Mouse (Mus musculus) ovary, postnatal 10 days (tissue): ENCODE results near the gene Nthl1.
A peak's percentile ranks its signal among the peaks of the same experiment; 100 is the strongest.
"Not testable (repeated sequence)": the region's sequence is repeated elsewhere in the genome, so short reads cannot be mapped to it uniquely, and the experiment has no call there.

Experiments
- DNase-seq: peaks from one replicate; pipeline ENCODE4 v3.0.0; 2022; ENCODE audit warnings: low spot score

Gene Nthl1

DNA sequence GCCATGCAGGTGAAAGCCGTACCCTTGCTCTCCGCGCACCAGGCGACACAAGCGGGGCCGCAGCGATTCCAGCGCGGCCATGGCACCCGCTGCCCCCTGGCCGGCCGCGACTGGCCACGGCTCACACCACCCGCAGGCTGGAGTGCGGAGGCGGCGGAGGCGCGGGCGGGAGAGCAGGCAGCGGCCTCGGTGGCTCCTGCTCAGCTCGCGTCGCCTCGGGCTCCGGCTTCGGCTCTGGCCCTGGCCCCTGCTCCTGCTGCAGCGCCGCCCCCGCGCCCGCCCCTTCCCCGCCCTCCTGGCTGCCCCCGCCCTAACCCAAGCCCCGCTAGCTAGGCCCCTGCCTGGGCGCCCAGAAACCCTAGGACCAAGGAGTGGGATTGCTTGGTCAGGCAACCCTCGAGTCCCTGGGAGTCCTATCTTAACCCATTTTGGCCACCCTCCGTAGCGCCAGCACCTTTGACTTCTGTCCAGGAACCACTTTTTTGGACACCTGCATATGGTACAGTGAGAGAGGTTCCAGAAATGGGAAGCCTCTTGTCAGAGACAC, 17.7 kb downstream of the Nthl1 start, which contains the start of gene Slc9a3r2:
TSS of gene Slc9a3r2 (minus strand) at position 258 of the 547 bp plus-strand sequence.
- DNase-seq = no peak

DNA sequence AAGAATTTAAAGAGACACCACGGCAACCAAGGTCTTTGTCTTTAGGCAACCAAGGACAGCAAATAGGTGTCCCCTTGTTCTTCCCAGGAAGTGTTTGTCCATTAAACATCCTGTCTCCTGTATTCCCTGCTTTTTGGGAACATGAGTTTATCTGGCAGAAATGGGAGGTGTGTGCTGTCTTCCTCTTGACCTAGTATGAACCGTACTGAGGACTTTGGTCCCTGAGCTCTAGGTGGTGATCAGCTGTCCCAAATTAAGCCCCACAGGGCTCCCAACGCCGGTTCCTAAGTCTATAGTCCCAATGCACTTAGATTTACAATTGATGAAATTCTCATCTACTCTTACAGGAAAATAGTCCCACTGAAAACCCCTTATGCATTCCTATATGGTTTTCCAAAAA, 18.3 kb downstream of the Nthl1 start:
- no peak for DNase-seq

- no peak for DNase-seq
Measured at GRCm38 (mm10) chr17:24651835-24652234, 19.4 kb downstream of the Nthl1 start.

- DNase-seq = peak; percentile 67
Measured at GRCm38 (mm10) chr17:24653967-24654710, 21.7 kb downstream of the Nthl1 start.

GRCm38 (mm10) chr17:24654969-24655368, 22.5 kb downstream of the Nthl1 start:
- DNase-seq = no peak

GRCm38 (mm10) chr17:24658017-24658758, 25.7 kb downstream of the Nthl1 start, which contains the start of gene Npw:
Gene Npw (minus strand): TSS chr17:24658457.
- DNase-seq = no peak

DNA sequence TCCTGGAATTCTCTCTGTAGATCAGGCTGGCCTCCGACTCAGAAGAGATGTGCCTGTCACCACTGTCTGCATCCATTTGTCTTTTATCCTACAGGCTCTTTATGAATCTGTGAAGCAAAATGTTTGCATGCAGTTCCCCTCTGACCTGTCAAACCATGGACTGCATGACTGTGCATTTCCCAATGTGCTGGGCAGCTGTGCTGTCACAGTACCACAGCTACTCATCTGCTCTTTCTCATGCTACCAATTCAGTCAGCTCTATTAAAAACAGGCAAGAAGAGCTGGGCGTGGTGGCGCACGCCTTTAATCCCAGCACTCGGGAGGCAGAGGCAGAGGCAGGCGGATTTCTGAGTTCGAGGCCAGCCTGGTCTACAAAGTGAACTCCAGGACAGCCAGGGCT, 34.5 kb downstream of the Nthl1 start:
- DNase-seq = not testable (repeated sequence)

- DNase-seq = no peak
Measured at GRCm38 (mm10) chr17:24667416-24667815, 34.9 kb downstream of the Nthl1 start.

- not testable (repeated sequence) for DNase-seq
Measured at GRCm38 (mm10) chr17:24669214-24669544, 36.7 kb downstream of the Nthl1 start.

DNA sequence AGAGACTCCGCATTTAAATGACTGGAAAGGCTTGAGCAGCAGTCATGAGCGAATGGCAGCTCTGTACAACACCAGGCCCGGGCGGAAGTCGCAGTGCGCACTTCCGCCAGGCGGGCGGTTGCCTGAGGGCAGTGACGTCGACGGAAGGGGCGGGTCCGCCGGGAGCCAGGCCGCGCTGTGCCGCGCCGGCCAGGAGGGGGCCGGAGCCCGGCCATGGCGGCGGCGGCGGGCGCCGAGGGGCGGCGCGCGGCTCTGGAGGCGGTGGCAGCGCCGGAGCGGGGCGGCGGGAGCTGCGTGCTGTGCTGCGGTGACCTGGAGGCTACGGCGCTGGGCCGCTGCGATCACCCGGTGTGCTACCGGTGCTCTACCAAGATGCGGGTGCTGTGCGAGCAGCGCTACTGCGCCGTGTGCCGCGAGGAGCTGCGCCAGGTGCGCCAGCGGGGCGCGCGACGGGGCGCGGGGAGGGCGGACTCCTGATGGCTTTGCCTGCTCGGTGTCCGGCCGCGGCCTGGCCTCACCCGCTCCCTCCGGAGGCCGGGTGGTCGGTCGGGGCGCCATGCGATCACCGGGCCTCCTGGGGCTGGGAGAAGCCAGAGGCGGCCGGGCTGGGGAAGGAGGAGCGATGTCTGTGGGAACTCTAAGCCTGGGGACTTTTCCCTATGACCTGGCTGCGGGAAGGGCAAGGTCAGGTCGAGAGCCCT, 37.2 kb downstream of the Nthl1 start, which contains the start of gene Zfp598:
TSS of gene Zfp598 (plus strand) at position 143 of the 701 bp plus-strand sequence.
- peak; percentile 83 for DNase-seq

DNA sequence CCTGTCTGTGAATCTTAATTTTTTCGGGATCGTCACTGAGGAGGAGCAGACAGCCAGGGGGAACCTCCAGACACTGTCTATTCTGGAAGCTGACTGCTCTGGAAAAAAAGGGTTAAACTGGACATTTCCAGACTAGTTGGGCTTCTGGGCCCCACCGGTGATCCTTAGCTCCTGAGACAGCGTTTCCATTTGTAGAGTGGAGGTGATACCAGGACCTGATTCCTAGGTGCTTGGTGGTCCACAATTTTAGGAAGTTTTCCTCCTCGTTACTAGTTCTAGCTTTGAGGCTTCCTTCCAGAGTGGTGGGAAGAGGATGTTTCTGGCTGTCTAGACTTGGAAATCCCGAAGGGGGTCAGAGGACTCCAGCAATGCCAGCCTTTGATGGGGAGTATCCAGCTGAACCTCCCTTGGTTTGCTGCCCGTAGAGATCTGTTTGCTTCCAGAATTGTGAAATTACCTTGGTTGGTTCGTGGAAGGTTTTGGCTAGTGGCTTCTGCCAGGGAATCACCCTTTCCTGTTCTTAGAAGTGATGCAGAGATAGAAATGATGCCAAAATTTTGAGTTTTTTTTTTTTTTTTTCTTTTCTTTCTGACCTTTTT, 37.9 kb downstream of the Nthl1 start:
- no peak for DNase-seq

DNA sequence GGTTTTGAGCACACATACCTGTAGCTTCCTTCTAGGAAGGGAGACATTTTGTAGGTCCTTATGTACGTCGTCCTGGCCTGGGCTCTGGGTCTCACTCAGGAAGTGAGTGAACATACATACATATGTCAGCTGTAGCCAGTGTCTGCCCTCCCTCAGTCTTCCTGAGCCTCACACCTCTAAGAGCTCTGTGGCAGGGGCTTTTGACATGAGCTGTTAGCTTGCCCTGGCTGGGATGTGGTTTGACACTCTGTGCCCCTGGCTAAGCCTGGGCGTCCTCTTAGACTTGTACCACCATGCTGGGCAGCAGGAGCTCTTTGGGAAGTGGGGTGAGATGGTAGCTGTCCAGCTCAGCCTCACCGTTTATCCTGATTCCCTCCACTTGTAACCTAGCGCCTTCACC, 38.9 kb downstream of the Nthl1 start:
- no peak for DNase-seq

GRCm38 (mm10) chr17:24672141-24672540, 39.7 kb downstream of the Nthl1 start:
- DNase-seq = no peak

- no peak for DNase-seq
Measured at GRCm38 (mm10) chr17:24674277-24674676, 41.8 kb downstream of the Nthl1 start.

DNA sequence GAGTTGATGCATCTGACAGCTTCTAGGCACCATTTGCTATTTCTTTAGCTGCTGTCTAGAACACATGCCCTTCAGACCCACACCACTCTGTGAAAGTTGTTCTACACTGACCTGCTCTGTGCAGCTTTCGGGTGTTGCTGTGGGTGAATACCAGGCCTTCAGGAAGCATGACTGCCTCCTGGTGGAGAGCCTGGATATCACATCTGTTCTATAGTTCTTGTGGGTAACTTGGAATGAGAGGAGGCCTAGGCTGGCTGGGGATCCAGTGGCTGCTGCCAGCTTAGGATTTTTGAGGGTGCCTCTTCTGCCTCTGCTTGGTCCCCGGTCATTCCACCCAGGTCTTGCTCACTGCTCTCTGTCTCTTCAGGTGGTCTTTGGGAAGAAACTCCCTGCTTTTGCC, 43.7 kb downstream of the Nthl1 start:
- DNase-seq = no peak

- DNase-seq = no peak
Measured at GRCm38 (mm10) chr17:24676877-24677276, 44.4 kb downstream of the Nthl1 start.

GRCm38 (mm10) chr17:24677500-24678080, 45.1 kb downstream of the Nthl1 start:
- no peak for DNase-seq

DNA sequence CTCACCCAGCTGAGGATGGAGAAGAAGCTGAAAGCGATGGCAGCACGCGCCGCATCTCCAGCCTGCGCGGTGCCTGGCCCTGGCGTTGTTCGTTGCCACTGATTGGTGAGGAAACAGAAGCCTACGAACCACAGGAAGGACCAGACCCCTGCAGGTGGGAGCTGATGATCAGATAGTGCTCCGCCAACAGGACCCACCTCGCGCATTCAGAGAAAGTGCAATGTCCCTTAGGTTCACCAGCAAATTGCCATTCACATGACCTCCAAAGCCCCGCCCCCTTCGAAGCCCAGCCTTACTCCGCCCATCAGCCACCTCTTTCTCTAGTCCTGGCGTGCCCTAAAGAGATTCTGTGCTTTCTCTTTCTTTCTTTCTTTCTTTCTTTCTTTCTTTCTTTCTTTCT, 54.0 kb downstream of the Nthl1 start:
- no peak for DNase-seq

DNA sequence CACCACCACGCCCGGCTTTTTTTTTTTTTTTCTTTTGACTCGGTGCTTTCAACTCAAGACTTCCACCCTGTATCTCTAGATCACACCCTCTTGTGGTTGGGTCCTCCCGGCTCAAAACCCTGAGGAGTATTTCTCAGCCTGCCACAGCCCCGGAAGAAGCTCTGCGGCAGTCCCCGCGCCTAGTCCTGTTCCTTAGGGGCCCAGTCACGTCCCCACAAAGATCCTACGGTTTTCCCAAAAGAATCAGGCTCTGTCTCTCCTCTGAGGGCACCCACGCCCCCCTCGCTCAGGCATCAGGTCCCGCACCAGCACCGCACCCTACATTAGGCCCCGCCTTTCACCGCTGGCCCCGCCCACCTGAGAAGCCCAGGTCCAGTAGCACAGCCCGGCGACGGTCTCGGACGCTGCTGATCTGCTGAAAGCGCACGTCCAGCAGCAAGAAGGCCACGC, 54.7 kb downstream of the Nthl1 start:
- no peak for DNase-seq

GRCm38 (mm10) chr17:24687599-24687998, 55.1 kb downstream of the Nthl1 start:
- DNase-seq = no peak
